Mouse (Mus musculus) neutrophil, adult 5-6 weeks (primary cell): Measurements from ENCODE around the gene Hoxd4. TPM values are rescaled to one million over a fixed set of nuclear protein-coding genes. Genes with fewer than 3 reads are reported as not detected.

ENCODE experiments used
- ATAC-seq: fragments of 151-379, 151-347 bp; 2 replicates; pipeline ENCODE4 v1.8.0; 2017; ENCODE audit warnings: mild to moderate bottlenecking, moderate TSS enrichment; ENCODE audit not compliant: insufficient number of reproducible peaks, poor library complexity, low FRiP score, severe bottlenecking; ENCODE audit errors: extremely low read depth
- total RNA-seq: library from RNA; stranded (forward); fragments of 200-1000 nt; gene quantifications from 2 replicates; pipeline ENCODE4 v1.2.3, GENCODE M21; 2017

Gene Hoxd4
- total RNA-seq, 1 experiment from 2014 or later: not detected

GRCm38 (mm10) chr2:74720955-74721491, 9.3 kb downstream of the Hoxd4 start:
- no peak for ATAC-seq

DNA sequence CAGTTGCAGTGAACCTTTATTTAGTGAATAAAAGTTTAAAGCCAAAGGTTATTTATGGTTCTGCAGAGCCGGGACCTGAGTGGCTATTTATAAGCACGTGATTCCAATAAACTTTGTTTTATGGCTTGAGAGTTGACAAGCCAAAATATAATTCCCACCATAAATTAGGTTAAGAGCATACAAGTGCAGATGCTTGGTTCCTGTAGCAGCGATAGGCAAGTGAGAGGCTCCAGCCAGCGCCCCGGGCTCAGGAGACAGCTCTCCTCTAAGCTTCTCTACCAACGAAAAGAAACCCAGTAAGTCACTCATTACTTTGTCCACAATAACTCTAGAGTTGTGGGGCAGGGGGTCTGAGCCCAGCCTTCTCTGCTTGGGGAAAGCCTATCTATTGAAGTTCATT, 10.2 kb downstream of the Hoxd4 start:
- ATAC-seq: no peak

DNA sequence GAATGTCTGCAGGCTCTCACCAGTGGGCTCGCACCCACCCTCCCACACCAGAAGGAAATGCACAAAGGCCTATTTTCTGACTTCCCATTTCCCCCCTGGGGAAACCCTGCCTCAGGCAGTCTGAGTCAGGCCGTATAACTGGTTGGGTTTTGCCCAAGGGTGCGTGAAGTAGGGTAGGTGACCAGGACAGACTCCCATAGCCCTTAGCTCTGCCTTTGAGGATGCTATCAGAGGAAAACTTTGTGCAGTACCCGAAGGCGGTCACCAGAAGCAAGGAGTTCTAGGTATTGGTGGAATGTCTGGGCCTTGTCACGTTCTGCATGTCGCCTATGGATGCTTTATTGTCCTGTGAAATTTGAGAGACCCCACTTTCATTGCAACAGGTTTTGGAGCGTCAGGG, 11.2 kb downstream of the Hoxd4 start:
- no peak for ATAC-seq

DNA sequence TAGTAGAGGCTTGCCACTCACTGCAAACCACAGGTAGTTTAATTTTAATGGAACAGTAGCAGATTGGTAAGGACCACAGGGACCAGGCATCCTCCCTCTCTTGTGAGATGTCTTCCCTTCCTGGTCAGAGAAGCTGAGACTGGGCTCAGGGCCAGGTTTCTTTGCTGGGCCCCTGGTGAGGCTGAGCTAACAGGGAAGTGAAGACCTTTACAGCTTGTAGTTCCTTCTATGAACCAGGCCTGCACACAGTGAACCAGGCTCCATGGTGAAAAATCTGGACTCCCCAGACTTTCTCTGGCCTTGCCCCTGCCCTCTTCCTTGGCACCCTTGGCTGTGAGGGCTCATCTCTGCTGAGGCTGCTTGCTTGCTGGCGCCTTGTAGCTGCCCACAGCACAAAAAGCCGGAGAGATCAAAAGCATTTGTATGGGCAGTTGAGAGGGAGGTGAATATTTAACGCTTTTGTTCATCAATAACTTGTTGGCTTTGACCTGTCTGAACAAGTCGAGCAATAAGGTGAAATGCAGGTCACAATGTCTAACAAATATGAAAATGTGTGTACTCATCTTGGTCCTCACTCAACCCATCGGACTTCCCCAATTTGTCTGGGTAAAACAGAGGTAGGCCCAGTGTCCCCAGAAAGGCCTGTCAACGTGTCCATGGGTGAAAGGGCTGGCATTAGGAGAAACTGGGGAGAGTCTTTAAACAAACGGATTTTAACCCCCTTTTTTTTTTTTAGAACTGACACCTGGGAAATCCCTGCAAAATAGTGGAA, 12.7 kb downstream of the Hoxd4 start:
- ATAC-seq: no peak

DNA sequence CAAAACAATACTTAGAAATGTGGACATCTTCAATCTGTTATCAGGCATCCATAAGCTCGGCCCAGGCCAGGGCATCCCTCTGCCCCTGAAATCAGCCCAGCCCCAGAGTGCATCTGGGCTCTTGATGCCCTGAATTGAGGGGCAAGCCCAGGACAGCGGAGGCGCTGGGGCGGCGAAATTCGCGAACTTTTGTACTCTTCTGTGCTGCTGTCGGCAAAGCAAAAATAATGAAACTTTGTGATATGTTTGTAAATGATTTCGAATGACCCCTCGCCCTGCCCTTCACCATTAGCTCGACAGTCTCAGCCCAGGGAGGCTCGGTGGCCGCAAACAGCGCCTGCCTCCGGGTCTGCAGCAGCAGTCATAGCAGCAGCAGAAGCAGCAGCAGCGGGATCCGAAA, 13.4 kb downstream of the Hoxd4 start:
- ATAC-seq: no peak

DNA sequence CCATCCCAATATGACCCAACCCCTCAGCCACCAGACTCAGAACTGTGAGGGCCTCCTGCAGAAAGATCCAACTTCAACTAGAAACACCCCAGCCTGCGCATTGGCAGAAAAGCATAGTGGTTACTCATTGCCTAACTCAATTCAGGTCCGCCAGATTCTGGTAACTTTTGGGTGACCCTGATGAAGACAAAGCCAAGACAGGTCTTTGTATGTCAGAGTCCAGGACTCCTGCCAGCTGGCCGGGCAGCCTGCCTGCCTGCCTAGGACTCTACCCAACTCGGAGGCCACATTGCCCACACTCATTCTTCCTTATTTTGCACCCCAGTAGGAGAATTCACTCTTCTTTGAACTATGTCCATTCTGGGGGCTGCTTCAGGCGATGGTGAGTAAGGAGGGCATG, 14.8 kb downstream of the Hoxd4 start, which contains the start of gene Gm28230:
Gene Gm28230, plus strand, starts transcription at position 178 of the 400 bp plus-strand sequence.
- no peak for ATAC-seq

DNA sequence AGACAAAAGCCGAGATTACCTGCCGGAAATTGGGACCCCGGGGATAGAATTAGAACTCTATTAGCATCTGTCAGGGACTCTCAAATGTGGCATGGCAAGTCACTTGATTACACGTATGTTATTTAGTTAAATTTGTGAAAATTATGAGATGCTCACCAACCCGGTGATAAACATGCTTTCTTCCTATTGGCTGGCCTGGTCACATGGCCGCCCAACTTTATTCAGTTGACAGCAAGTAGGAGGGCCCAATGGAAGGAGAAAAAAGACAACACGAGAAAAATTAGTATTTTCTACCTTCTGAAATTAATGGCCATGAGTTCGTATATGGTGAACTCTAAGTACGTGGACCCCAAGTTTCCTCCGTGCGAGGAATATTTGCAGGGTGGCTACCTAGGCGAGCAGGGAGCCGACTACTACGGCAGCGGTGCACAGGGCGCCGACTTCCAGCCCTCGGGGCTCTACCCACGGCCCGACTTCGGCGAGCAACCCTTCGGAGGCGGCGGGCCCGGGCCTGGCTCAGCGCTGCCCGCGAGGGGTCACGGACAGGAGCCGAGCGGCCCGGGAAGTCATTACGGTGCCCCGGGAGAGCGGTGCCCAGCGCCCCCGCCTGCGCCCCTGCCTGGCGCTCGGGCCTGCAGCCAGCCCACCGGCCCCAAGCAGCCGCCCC, 15.4 kb downstream of the Hoxd4 start:
- no peak for ATAC-seq

- ATAC-seq: no peak
Measured at GRCm38 (mm10) chr2:74727640-74728302, 16.0 kb downstream of the Hoxd4 start.

DNA sequence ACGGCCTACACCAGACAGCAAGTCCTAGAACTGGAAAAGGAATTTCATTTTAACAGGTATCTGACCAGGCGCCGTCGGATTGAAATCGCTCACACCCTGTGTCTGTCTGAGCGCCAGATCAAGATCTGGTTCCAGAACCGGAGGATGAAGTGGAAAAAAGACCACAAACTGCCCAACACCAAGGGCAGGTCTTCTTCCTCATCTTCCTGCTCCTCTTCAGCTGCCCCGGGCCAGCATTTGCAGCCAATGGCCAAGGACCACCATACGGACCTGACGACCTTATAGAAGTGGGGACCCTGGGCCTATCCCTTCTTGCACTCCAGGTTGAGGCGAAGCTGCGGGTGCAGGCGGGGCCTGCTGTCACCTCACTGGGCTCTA, 16.6 kb downstream of the Hoxd4 start:
- ATAC-seq: no peak

DNA sequence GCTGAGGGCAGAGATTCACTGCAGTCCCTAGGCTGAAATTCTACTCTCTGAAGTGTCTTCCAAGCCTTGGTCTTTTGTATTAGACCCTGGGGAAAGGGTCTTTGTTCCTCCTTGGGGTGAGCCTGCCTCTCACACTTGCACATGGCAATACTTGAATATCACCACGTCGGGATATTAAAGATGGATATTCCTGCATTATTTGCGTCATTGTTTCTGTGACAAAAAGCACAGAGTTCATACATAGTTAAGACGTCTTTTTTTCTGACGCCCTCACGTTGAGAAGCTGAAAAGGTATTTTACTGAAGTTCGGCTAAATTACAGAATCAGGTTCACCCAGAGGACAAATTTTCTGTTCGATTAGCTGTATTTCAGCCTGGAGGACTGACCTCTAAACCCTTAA, 18.6 kb downstream of the Hoxd4 start:
- ATAC-seq: no peak

DNA sequence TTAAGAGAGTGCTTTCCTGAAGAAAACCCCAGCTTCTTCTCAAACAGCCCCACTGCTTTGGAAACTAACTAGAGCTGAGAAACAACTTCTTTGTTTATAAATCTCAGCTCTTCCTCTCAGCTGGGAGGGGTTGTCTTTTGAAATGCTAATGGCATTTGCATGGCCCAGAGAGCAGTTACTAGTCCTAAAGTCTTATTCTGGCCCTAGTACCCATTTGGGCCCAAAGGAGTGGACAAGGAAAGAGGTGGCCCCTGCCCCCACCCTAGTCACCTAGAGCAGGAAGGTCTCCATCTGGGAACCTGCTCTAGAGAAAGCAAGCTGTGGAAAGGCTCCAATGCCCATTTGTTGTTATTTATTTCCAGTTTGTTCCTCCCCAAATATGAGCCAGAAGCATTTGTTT, 19.3 kb downstream of the Hoxd4 start:
- ATAC-seq: no peak

- no peak for ATAC-seq
Measured at GRCm38 (mm10) chr2:74731799-74732512, 20.2 kb downstream of the Hoxd4 start.

DNA sequence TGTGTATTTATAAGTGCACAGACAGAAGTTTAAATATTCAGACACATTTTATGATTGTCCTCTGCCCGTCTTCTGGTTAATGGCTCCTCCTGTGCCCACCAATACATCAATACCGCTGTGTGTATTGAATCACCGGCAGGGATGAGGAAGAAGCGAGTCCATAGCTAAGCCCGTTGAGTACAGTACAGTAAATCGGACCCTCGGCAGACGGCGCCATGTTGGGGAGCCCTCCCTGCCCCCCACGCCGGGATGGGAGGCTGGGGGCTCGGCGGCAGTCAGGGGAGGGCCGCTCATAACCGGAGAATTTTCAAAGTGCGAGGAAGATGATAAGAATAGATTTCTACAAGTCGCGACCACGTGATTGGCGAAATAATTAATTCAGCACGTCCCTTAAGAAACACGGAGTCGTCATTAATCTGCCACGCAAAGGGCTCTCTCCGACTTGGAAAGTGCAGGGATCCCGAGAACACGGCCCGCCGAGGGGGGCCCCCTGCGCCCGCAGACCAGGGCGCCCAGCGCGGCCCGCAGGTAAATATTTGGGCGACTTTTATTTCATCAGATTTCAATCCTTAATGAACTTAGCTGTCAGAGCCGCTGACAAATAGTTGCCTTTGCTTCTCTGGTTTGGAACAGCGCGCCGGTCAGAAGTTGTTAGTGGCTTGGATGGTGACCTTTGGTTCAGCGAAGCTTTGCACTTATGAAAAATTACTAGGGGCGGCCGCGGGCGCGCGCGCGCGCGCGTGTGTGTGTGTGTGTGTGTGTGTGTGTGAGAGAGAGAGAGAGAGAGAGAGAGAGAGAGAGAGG, 21.0 kb downstream of the Hoxd4 start:
- no peak for ATAC-seq

- ATAC-seq: no peak
Measured at GRCm38 (mm10) chr2:74733317-74733661, 21.6 kb downstream of the Hoxd4 start.

DNA sequence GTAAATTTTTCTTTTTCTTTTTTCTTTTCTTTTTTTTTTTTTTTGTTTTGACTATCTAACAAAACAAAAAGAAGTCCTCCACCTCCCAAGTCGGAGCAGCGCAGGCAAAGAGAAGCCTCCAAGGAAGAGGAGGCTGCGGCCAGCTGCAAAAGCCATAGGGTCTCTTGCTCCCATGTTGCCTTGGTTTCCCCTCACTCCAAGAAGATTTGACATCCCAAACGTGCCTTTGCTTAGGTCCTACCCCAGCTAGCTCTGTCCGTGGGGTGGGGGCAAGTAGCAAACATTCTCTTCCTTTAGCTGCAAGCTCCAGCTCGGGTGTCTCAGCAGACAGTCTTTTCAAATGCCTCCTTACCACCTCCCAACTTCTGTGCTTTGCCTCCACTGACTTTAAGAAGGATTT, 22.0 kb downstream of the Hoxd4 start:
- ATAC-seq: no peak

DNA sequence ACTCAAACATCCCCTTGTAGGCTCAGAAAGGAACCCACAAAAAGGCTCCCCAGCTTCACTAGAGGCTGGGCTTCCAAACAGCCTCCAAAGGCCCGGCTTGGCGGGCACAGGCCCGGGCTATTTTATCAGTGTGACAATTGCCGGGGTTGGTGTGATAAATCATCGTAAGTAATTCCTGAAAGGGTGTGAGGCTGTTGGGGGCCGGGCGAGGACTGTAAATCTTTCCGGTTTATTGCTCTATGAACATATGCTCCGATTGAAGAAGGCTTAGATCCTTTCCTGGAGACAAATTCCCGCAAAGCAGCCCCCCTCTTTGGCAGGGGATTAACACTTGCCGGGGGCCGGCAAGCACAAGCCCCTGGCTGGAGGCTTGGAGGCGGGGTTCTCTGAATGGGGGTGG, 22.7 kb downstream of the Hoxd4 start:
- no peak for ATAC-seq

- ATAC-seq: no peak
Measured at GRCm38 (mm10) chr2:74734996-74735811, 23.5 kb downstream of the Hoxd4 start.
